In genomic region chr6:53574097-53574496, GRCm38 (mm10) we compare ENCODE assay signal across 9 mouse cellular contexts.
A peak's percentile ranks its signal among the peaks of the same experiment; 100 is the strongest.
DNase-seq lines count a peak whose midpoint lies in the region; ATAC-seq and TF ChIP-seq lines count a peak whose summit lies in the region.
"Had no signal": no experiment of that assay in that cellular context is flagged by ENCODE, and none has a peak within 500 bp of the region (broad histone marks: within the 10 kb centered on the region; RNA-seq: fewer than 3 reads in every experiment).

No protein-coding gene starts in this region.

- no peak for ATAC-seq in heart, embryonic 11.5 days (replicated peaks; ENCODE audit: insufficient number of reproducible peaks, low FRiP score, low TSS enrichment)
- no peak for ATAC-seq in forebrain, embryonic 11.5 days (replicated peaks; ENCODE audit: low FRiP score)
- ATAC-seq in limb, embryonic 15.5 days (ENCODE audit: insufficient number of reproducible peaks, low FRiP score, low TSS enrichment, low read depth): no peak

- 48% methylated on average over 12 of the region's 12 CpGs for WGBS in heart, embryonic 11.5 days (ENCODE audit: insufficient replicate concordance)
- WGBS in forebrain, embryonic 11.5 days: 36% methylated on average over 12 of the region's 12 CpGs
- 23% methylated on average over 12 of the region's 12 CpGs for WGBS in limb, embryonic 15.5 days

- peak overlapping the region; percentile 48 for H3K4me3 ChIP-seq in heart, embryonic 11.5 days (ENCODE audit: low read depth, low read length)
- peak overlapping the region; percentile 37 for H3K4me3 ChIP-seq in C2C12 (ENCODE audit: insufficient read depth, poor library complexity, severe bottlenecking)
- H3K4me3 ChIP-seq in forebrain, embryonic 11.5 days (ENCODE audit: low read depth, low read length): peak overlapping the region; percentile 20
- H3K4me3 ChIP-seq in limb, embryonic 15.5 days: peak overlapping the region; percentile 46

- H3ac ChIP-seq in C2C12 (ENCODE audit: control insufficient read depth, insufficient read length, low read depth): peak overlapping the region; percentile 6

- H3K9ac ChIP-seq in heart, embryonic 11.5 days (ENCODE audit: low read depth, low read length): peak overlapping the region; percentile 73
- peak overlapping the region; percentile 61 for H3K9ac ChIP-seq in forebrain, embryonic 11.5 days (ENCODE audit: low read length)
- H3K9ac ChIP-seq in limb, embryonic 15.5 days: 0 out of 2 replicates have a peak overlapping the region, but pooled peaks have one; percentile 37

- TF ChIP-seq CTCF in C2C12 (IDR thresholded peaks at IDR 0.05; ENCODE audit: control insufficient read depth, insufficient read depth, insufficient read length): no peak

- no peaks in the 10 kb centered on the region for H3K27me3 ChIP-seq in heart, embryonic 11.5 days (ENCODE audit: control insufficient read depth, insufficient read depth, low read length)
- H3K27me3 ChIP-seq in C2C12 (ENCODE audit: control insufficient read depth, insufficient read depth, insufficient read length): no peaks in the 10 kb centered on the region
- H3K27me3 ChIP-seq in forebrain, embryonic 11.5 days (ENCODE audit: control insufficient read depth, insufficient read depth, low read length): no peaks in the 10 kb centered on the region
- H3K27me3 ChIP-seq in limb, embryonic 15.5 days: no peaks in the 10 kb centered on the region

- peak overlapping the region; percentile 70 for H3K4me2 ChIP-seq in heart, embryonic 11.5 days
- peak overlapping the region; percentile 50; the same call in 1 of the 2 replicates for H3K4me2 ChIP-seq in forebrain, embryonic 11.5 days (ENCODE audit: low read depth, low read length, severe bottlenecking)
- peak overlapping the region; percentile 52 for H3K4me2 ChIP-seq in limb, embryonic 15.5 days

- peak overlapping the region; percentile 89; the same call in 1 of the 2 replicates for H3K27ac ChIP-seq in heart, embryonic 11.5 days (ENCODE audit: low read depth, low read length)
- peak overlapping the region; percentile 92 for H3K27ac ChIP-seq in forebrain, embryonic 11.5 days (ENCODE audit: low read depth, low read length)
- peak overlapping the region; percentile 93 for H3K27ac ChIP-seq in limb, embryonic 15.5 days

- peaks cover 26% of the 10 kb centered on the region for H3K4me1 ChIP-seq in heart, embryonic 11.5 days (ENCODE audit: control insufficient read depth, insufficient read depth, low read length)
- peaks cover 13% of the 10 kb centered on the region; the same call in 1 of the 2 replicates for H3K4me1 ChIP-seq in forebrain, embryonic 11.5 days (replicated peaks; ENCODE audit: control insufficient read depth, insufficient read depth, low read length)
- peaks cover 59% of the 10 kb centered on the region for H3K4me1 ChIP-seq in limb, embryonic 15.5 days

- no peaks in the 10 kb centered on the region for H3K9me3 ChIP-seq in heart, embryonic 11.5 days (replicated peaks; ENCODE audit: control insufficient read depth, low read length)
- H3K9me3 ChIP-seq in forebrain, embryonic 11.5 days (ENCODE audit: control insufficient read depth, low read length): no peaks in the 10 kb centered on the region
- H3K9me3 ChIP-seq in limb, embryonic 15.5 days: no peaks in the 10 kb centered on the region

- no peaks in the 10 kb centered on the region for H3K36me3 ChIP-seq in heart, embryonic 11.5 days (ENCODE audit: control insufficient read depth, insufficient read depth, low read length)
- no peaks in the 10 kb centered on the region for H3K36me3 ChIP-seq in C2C12 (ENCODE audit: control insufficient read depth, insufficient read depth)
- H3K36me3 ChIP-seq in forebrain, embryonic 11.5 days (ENCODE audit: control insufficient read depth, insufficient read depth, low read length): no peaks in the 10 kb centered on the region
- H3K36me3 ChIP-seq in limb, embryonic 15.5 days: no peaks in the 10 kb centered on the region

- H3K79me2 ChIP-seq in C2C12 (ENCODE audit: control insufficient read depth, insufficient read depth): peaks cover 24% of the 10 kb centered on the region

- no peaks in the 10 kb centered on the region for H3K79me3 ChIP-seq in C2C12 (ENCODE audit: low read depth)

- DNase-seq in heart, adult 8-10 months (ENCODE audit: low spot score): no peak
- no peak for DNase-seq in forebrain, embryonic 11.5 days (ENCODE audit: low spot score)
- DNase-seq in adrenal gland, postnatal 36 days: no peak
- no peak for DNase-seq in adipocyte (ENCODE audit: low spot score)
- no peak for DNase-seq in gastrocnemius, adult 8-10 months (ENCODE audit: low spot score in 2 of 2)
- DNase-seq: thymus, postnatal 4 days had no signal

TF ChIP-seq in C2C12, 6 proteins besides CTCF, POLR2A, EP300 and RAD21:
- TF ChIP-seq MAX (IDR thresholded peaks at IDR 0.05): no peak
- TF ChIP-seq CEBPB (IDR thresholded peaks at IDR 0.05; ENCODE audit: low read depth): no peak
- no peak for TF ChIP-seq FOSL1 (IDR thresholded peaks at IDR 0.05; ENCODE audit: insufficient read depth, low read length, poor library complexity, severe bottlenecking)
- no peak for TF ChIP-seq MYOG (IDR thresholded peaks at IDR 0.05; ENCODE audit: control insufficient read depth, extremely low read depth, insufficient read length)
- TF ChIP-seq USF1 (IDR thresholded peaks at IDR 0.05; ENCODE audit: low read depth): no peak
- TF ChIP-seq MYOD1 (IDR thresholded peaks at IDR 0.05; ENCODE audit: control insufficient read depth, insufficient read length, low read depth): no peak
